Mouse (Mus musculus) C2C12 (cell line): ENCODE data around the gene Vipr1.

Experiments
- CTCF ChIP-seq: IDR thresholded peaks from one replicate; pipeline ENCODE4 v1.5.1; 2011; ENCODE audit not compliant: control insufficient read depth, insufficient read depth, insufficient read length
- MYOG ChIP-seq: IDR thresholded peaks from one replicate; pipeline ENCODE4 v1.6.1; 2011; ENCODE audit not compliant: control insufficient read depth, insufficient read length; ENCODE audit errors: extremely low read depth

DNA sequence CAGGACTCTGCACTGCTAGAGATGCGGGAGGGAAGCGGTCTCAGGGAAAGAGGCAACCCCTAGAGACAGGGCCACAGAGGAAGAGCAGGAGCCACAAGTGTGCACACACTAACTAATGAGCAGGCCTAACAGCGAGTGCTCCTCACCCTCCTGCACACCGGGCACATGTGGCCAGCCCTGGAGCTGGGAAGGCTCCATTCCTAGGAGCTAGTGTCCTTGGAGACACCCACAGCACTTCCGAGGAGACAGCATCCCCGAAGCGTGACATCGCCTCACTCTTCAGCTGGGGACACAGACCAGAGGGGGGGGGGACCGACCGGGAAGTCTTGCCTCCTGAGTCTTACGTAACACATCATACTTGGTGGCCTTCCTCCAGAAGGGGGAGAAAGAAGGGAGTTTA is 25.3 kb downstream of the Vipr1 start:
- TF ChIP-seq MYOG (no peak), CTCF (no peak)
